Mouse (Mus musculus) neural tube, embryonic 12.5 days (tissue): ENCODE data around the gene Ctdsp1. TPM values are rescaled to one million over a fixed set of nuclear protein-coding genes. Genes with fewer than 3 reads are reported as not detected.

Experiments
- ATAC-seq: fragments of 200-750 bp; cut with Nextera tagmentation; 2 replicates; pipeline ENCODE4 v1.8.0; 2017; ENCODE audit warnings: low read depth, mild to moderate bottlenecking, moderate TSS enrichment, moderate library complexity; ENCODE audit not compliant: low FRiP score
- H3K27ac ChIP-seq: fragments of 300-500 bp; sonication (generic); 2 replicates; pipeline ENCODE4 v1.5.1; 2016
- H3K27me3 ChIP-seq: fragments of 300-500 bp; sonication (generic); replicated peaks from 2 replicates; pipeline ENCODE4 v1.6.1; 2016; ENCODE audit warnings: mild to moderate bottlenecking
- H3K36me3 ChIP-seq: fragments of 300-500 bp; sonication (generic); 2 replicates; pipeline ENCODE4 v1.6.1; 2016; ENCODE audit warnings: mild to moderate bottlenecking
- H3K4me1 ChIP-seq: fragments of 300-500 bp; sonication (generic); 2 replicates; pipeline ENCODE4 v1.6.1; 2016
- H3K4me2 ChIP-seq: fragments of 300-500 bp; sonication (generic); replicated peaks from 2 replicates; pipeline ENCODE4 v1.6.1; 2016; ENCODE audit warnings: mild to moderate bottlenecking
- H3K4me3 ChIP-seq: fragments of 300-500 bp; sonication (generic); 2 replicates; pipeline ENCODE4 v1.5.1; 2016
- H3K9ac ChIP-seq: fragments of 300-500 bp; sonication (generic); 2 replicates; pipeline ENCODE4 v1.6.1; 2016; ENCODE audit warnings: mild to moderate bottlenecking
- H3K9me3 ChIP-seq: fragments of 300-500 bp; sonication (generic); 2 replicates; pipeline ENCODE4 v1.6.1; 2016; ENCODE audit warnings: mild to moderate bottlenecking
- WGBS: fragments of 180-500 bp; shearing (Covaris S2); methylation state at CpG from one replicate; pipeline ENCODE4 v1.1.7; 2016; 5-methylcytosine and 5-hydroxymethylcytosine counted together
- polyA plus RNA-seq: library from polyadenylated mRNA; unstranded; fragments of >200 nt; fragmentation: Nextera tagmentation; extraction: Ambion mirVana; gene quantifications from 2 replicates; pipeline ENCODE4 v1.2.1, GENCODE M21; 2016

The Ctdsp1 gene
- polyA plus RNA-seq, 1 experiment from 2014 or later, result 31.3 TPM

DNA sequence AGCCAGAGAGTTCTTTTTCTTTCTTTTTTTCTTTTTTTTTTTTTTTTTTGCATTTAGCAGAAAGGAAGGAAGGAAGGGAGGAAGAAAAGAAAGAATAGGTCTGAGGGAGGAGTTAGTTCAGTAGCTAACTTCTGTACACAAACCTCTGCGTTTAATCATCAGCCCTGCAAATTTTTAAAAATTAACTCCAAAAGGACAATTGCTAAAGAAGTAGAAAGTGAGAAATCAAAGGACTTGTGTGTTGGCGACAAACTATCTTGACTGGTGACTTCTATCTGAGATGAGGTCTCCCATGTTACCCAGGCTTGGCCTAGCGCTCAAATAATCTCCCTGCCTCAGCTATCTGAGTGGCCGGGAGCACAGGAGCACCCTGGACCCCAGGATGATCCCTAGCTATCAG is 12.9 kb downstream of the Ctdsp1 start:
- H3K4me1 ChIP-seq, result no peaks in the 10 kb centered on the region
- no peak overlapping the region for H3K27ac ChIP-seq
- H3K9me3 ChIP-seq, result no peaks in the 10 kb centered on the region
- H3K4me3 ChIP-seq, result no peak overlapping the region
- H3K27me3 ChIP-seq, result no peaks in the 10 kb centered on the region
- 93% methylated on average over 4 of the region's 4 CpGs for WGBS
- H3K36me3 ChIP-seq, result no peaks in the 10 kb centered on the region
- no peak overlapping the region for H3K9ac ChIP-seq
- no peak for ATAC-seq
- no peak overlapping the region for H3K4me2 ChIP-seq

DNA sequence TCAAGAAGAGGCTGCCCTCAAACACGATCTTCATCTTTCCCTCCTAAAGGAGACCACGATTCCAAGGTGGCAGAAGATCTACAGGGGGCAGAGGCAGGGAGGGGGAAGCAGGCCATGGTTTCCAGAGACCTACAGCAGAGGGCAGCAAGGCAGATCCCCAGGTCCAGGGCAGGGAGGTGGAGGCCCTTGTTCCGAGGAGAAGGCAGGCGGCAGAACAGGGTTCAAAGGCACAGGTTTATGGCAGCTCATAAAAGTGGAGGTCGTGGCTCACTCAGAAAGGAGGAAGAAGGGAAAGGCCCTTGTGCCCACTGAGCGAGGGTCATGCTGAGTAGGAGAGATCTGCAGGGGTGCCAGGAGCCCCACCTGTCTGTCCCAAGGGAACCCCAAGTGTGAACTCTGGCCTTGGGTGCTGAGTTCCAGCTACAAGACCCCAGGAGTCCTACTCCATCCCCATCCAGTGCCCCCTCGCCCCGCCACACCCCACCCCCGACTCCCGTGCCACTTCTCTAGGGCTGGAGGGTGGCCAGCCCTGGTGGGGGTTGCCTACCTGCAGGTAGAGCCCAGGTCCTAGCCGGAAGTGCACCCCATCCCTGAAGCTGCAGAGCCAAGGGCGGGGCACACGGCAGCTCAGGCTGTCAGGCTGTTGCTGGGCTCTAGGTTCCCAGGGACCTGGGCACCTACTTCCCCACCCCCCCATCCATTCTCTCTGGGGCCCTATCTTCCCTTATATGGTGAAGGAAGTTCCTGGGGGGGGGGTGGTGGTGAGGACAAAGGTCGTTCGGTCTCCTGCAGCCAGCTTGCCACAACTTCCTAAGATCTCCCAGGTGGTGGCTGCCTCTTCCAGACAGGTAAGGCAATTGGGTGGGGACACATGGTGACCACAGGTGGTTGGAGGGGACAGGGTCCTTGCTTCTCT is 17.5 kb downstream of the Ctdsp1 start, which contains the start of gene Vil1:
Vil1 (plus strand) TSS at position 788 of the 916 bp plus-strand sequence.
- no peak within 1 kb of the TSS for H3K4me3 ChIP-seq
- no peak within 1 kb of the TSS for H3K27ac ChIP-seq
- 38% methylated on average over 15 of the region's 15 CpGs for WGBS
- H3K4me2 ChIP-seq, result no peak within 1 kb of the TSS
- no peaks in the 10 kb centered on the region for H3K4me1 ChIP-seq
- H3K9ac ChIP-seq, result no peak within 1 kb of the TSS
- H3K9me3 ChIP-seq, result no peaks in the 10 kb centered on the region
- H3K36me3 ChIP-seq, result no peaks in the 10 kb centered on the region
- 0 out of 2 replicates have a peak, but pooled peaks cover 4% of the 10 kb centered on the region for H3K27me3 ChIP-seq
- ATAC-seq, result no peak

DNA sequence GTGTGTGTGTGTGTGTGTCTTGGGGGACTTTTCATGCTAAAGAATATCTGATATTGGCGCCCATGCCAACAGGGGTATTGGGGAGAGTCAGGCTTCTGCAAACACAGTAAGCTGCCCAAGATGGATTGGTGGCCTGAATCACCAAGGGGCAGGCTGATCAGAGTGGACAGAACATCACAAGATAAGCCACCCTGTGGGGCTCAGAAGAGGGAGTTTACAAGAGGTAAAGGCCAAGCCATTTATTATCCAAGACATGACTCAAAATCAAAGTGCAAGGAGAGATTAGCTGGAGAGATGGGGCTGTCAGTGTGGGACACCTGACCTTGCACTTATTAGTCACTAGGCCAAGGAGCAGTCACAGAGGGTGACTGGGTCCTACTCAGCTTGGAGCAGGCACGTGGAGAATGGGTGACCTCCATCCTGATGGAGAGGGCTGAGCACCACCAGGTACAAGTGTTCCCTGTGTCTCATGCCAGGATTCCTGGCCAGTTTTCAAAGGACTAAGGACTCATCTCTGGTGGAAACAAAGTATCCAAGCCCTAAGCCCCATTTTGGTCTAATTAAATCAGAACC is 20.5 kb downstream of the Ctdsp1 start:
- Histone ChIP-seq H3K9me3 (no peaks in the 10 kb centered on the region), H3K4me1 (no peaks in the 10 kb centered on the region), H3K9ac (no peak overlapping the region), H3K4me2 (no peak overlapping the region), H3K27me3 (0 out of 2 replicates have a peak, but pooled peaks cover 4% of the 10 kb centered on the region), H3K36me3 (no peaks in the 10 kb centered on the region), H3K4me3 (no peak overlapping the region), H3K27ac (no peak overlapping the region)
- WGBS, result 62% methylated on average over 2 of the region's 2 CpGs
- no peak for ATAC-seq

DNA sequence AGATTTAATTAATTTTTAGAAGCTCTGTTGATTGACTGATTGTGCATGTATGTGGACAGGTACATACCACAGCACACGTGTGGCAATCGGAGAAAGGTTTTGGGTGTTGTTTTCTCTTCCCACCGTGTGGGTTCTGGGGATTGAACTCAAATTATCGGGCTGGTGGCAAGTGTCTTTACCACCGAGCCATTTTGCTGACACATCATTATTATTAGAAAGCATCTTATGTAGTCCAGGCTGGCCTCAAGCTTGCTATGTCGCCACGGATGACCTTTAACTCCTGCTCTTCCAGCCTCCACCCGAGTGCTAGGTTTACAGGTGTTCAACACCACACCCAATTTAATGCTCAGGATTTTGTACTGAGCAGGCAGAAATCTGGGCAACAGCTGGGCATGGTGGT is 21.4 kb downstream of the Ctdsp1 start:
- no peak for ATAC-seq
- H3K9ac ChIP-seq, result no peak overlapping the region
- no peaks in the 10 kb centered on the region for H3K36me3 ChIP-seq
- 88% methylated on average over 8 of the region's 8 CpGs for WGBS
- 0 out of 2 replicates have a peak, but pooled peaks cover 4% of the 10 kb centered on the region for H3K27me3 ChIP-seq
- H3K27ac ChIP-seq, result no peak overlapping the region
- no peak overlapping the region for H3K4me3 ChIP-seq
- no peak overlapping the region for H3K4me2 ChIP-seq
- no peaks in the 10 kb centered on the region for H3K4me1 ChIP-seq
- H3K9me3 ChIP-seq, result no peaks in the 10 kb centered on the region

DNA sequence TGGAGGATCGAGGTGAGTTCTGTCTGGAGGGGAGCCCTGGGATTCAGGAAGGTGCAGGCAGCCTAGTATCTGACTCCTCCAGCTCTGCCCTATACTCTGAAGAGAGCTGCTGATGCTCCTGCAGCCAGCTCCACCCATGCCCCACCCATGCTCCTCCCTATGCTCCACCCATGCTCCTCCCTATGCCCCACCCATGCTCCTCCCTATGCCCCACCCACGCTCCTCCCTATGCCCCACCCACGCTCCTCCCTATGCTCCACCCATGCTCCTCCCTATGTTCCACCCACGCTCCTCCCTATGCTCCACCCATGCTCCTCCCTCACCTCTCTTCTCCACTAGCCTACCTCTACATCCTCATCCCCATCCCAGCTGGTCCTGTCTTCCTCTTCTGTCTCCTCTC is 23.8 kb downstream of the Ctdsp1 start:
- H3K27ac ChIP-seq, result no peak overlapping the region
- H3K4me1 ChIP-seq, result no peaks in the 10 kb centered on the region
- WGBS, result 48% methylated on average over 4 of the region's 4 CpGs
- 0 out of 2 replicates have a peak, but pooled peaks cover 4% of the 10 kb centered on the region for H3K27me3 ChIP-seq
- no peaks in the 10 kb centered on the region for H3K36me3 ChIP-seq
- no peak overlapping the region for H3K4me3 ChIP-seq
- no peaks in the 10 kb centered on the region for H3K9me3 ChIP-seq
- ATAC-seq, result no peak
- H3K9ac ChIP-seq, result no peak overlapping the region
- no peak overlapping the region for H3K4me2 ChIP-seq

DNA sequence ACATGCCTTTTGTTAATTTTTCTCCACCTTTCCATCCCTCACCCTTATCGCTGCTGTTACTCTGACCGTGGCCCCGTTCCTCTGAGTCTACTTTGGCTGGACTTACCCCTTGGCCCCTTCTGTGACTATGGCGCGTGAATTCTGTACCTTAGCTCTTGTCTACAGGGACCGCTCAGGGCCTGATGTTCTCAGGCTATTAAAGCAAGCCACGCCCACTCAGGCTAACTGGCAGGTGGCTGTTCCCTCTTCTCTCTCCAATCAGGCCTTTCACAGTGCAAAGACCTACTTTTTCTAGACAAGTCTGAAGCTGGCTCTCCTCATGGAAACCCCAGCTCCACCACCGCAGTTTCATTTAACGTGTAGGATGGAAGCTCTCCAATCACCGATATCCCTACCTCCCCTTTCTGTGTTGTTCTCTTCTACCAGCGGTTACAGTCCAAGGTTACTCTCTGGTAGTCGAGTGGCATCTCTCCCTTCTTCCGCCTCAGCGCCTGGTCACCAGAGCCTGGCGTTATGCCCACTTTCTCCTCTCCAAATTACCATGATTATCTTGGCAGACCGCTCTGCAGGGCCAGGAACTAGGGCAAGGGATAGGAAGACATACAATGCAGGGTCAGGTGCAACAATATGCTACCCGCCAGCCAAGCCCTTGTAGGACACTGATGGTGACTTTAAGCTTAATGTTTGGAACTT is 27.6 kb downstream of the Ctdsp1 start:
- 79% methylated on average over 17 of the region's 17 CpGs for WGBS

DNA sequence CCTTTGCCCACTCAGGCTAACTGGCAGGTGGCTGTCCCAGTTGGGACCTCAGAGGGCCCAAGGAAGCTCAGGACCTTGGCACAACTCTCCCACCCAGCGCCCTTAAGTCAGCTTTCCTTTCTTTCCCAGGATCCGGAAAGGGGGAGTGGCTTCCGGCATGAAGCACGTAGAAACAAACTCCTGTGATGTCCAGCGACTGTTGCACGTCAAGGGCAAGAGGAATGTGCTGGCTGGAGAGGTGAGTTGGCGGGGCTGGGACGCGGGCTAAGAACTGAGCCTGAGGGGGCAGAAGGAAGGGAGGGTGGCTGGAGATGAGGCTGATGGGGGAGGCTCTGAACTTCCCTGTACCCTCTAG is 28.1 kb downstream of the Ctdsp1 start:
- Histone ChIP-seq H3K9me3 (no peaks in the 10 kb centered on the region), H3K4me1 (no peaks in the 10 kb centered on the region), H3K36me3 (no peaks in the 10 kb centered on the region), H3K4me2 (no peak overlapping the region), H3K27ac (no peak overlapping the region), H3K27me3 (no peaks in the 10 kb centered on the region), H3K4me3 (no peak overlapping the region), H3K9ac (no peak overlapping the region)
- ATAC-seq, result no peak
- WGBS, result 79% methylated on average over 9 of the region's 9 CpGs

More for the DNA sequence above, 27.6 kb downstream of the Ctdsp1 start:
- no peaks in the 10 kb centered on the region for H3K4me1 ChIP-seq
- no peak overlapping the region for H3K4me2 ChIP-seq
- H3K9me3 ChIP-seq, result no peaks in the 10 kb centered on the region
- H3K4me3 ChIP-seq, result no peak overlapping the region
- no peak overlapping the region for H3K9ac ChIP-seq
- H3K27ac ChIP-seq, result no peak overlapping the region
- H3K36me3 ChIP-seq, result no peaks in the 10 kb centered on the region
- ATAC-seq, result no peak
- no peaks in the 10 kb centered on the region for H3K27me3 ChIP-seq

DNA sequence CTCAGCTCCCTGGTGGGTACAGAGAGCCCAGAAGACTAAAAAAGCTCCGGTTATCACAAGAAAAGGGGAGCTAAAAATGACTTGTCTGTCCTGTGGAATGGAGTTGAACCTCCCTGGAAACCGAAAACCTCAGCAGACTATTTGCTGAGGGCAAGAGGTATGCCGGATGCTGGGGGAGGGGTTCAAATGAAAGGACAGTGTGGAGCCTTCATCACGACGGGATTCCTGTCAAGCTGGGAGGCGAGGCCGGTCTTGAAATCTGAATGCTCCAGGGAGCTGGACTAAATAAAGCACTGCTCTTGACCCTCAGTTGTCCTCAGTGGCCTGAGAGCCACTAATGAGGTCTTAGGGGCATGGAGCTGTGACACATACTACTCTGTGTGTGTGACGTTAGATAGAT is 31.8 kb downstream of the Ctdsp1 start:
- Histone ChIP-seq H3K9me3 (no peaks in the 10 kb centered on the region), H3K27ac (no peak overlapping the region), H3K36me3 (no peaks in the 10 kb centered on the region), H3K9ac (no peak overlapping the region), H3K4me2 (no peak overlapping the region), H3K4me1 (no peaks in the 10 kb centered on the region), H3K27me3 (no peaks in the 10 kb centered on the region), H3K4me3 (no peak overlapping the region)
- ATAC-seq, result no peak
- WGBS, result 39% methylated on average over 8 of the region's 8 CpGs

DNA sequence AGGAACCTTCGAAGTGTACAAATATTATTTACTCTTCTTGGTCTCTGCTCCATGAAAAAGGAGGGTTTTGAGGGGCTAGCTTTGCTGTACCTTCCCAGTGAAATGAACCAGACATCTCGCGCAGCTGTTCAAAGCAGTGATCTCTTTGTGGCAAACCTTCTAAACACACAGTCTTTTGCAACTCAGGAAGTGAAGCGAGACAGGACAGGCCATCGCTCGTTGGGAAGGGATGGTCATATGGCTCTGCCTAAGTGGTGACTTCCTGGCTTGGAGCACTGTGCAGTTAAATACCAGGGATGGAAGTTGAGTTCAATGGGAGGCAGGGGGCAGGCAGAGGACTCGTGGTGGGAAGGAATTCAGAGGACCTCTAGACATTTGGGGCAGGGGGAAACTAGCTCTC is 34.5 kb downstream of the Ctdsp1 start:
- Histone ChIP-seq H3K4me3 (no peak overlapping the region), H3K9ac (no peak overlapping the region), H3K4me1 (no peaks in the 10 kb centered on the region), H3K4me2 (no peak overlapping the region), H3K36me3 (no peaks in the 10 kb centered on the region), H3K9me3 (no peaks in the 10 kb centered on the region), H3K27ac (no peak overlapping the region), H3K27me3 (no peaks in the 10 kb centered on the region)
- WGBS, result 80% methylated on average over 7 of the region's 7 CpGs
- no peak for ATAC-seq

DNA sequence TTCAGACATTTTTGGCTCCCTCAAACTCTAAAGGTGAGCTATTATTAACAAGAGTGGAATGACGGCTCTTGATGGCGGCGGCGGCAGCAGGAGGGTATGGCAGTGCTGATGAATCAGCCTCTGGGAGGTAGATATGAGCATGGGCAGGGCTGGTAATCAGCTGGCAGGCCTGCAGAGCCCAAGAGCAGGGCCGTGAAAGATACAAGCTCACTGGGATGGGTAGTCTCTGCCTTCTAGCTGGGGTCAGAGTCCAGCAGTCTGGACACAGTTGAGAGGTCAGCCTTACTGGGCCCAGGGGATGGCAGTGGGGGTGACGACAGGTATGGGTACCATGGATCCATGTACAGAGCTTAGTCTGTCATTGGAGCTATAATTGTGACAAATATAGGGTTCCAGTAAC is 41.9 kb downstream of the Ctdsp1 start:
- peaks cover 28% of the 10 kb centered on the region for H3K36me3 ChIP-seq
- no peak for ATAC-seq
- no peak overlapping the region for H3K4me3 ChIP-seq
- no peak overlapping the region for H3K27ac ChIP-seq
- no peak overlapping the region for H3K9ac ChIP-seq
- H3K27me3 ChIP-seq, result no peaks in the 10 kb centered on the region
- H3K4me1 ChIP-seq, result no peaks in the 10 kb centered on the region; the same call in 1 of the 2 replicates
- WGBS, result 86% methylated on average over 6 of the region's 6 CpGs
- H3K4me2 ChIP-seq, result no peak overlapping the region
- H3K9me3 ChIP-seq, result no peaks in the 10 kb centered on the region

DNA sequence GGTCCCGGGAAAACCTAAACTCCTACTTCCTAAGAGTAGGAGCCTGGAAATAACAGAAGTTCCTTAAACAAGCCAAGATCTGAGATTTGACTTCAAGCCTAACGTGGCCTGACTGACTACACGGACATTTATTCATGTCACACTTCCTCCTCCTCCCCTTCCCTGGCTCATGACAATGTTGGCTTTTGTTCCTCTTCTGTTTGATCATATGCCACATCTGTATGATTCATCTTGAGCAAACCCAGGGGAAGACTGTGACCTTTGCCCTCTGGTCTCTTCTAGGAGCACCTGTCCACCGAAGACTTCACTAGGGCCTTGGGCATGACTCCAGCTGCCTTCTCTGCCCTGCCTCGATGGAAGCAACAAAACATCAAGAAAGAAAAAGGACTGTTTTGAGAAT is 43.3 kb downstream of the Ctdsp1 start:
- Histone ChIP-seq H3K9ac (no peak overlapping the region), H3K4me3 (no peak overlapping the region), H3K4me2 (no peak overlapping the region), H3K27me3 (no peaks in the 10 kb centered on the region), H3K36me3 (peaks cover 40% of the 10 kb centered on the region), H3K27ac (no peak overlapping the region), H3K9me3 (no peaks in the 10 kb centered on the region), H3K4me1 (no peaks in the 10 kb centered on the region; the same call in 1 of the 2 replicates)
- 74% methylated on average over 5 of the region's 5 CpGs for WGBS
- no peak for ATAC-seq

DNA sequence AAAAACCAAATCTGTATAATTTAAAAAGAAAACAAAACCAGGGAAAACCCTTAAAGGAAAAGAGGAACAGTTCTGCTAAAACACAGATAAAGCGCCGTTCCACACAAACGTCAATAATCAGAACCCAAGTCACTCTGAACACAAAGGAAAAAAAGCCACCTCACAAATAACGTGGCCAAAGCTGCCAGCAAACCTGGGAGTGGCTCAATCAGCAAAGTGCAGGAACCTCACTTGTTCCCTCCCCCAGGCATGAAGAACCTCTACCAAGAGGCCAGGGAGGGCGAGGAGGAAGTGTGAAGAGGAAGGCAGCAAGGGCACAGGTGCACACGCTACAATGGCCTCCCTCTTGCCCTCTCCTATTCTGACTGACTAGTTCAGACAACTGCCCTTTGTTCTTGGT is 44.3 kb downstream of the Ctdsp1 start:
- Histone ChIP-seq H3K9ac (no peak overlapping the region), H3K4me1 (no peaks in the 10 kb centered on the region; the same call in 1 of the 2 replicates), H3K9me3 (no peaks in the 10 kb centered on the region), H3K27ac (no peak overlapping the region), H3K4me2 (no peak overlapping the region), H3K36me3 (peaks cover 44% of the 10 kb centered on the region), H3K4me3 (no peak overlapping the region), H3K27me3 (no peaks in the 10 kb centered on the region)
- ATAC-seq, result no peak
- 89% methylated on average over 6 of the region's 6 CpGs for WGBS
